Mouse (Mus musculus) embryonic fibroblast, embryonic 13.5 days (primary cell): ENCODE results near the gene Fblim1.

Experiments used
- CTCF ChIP-seq: IDR thresholded peaks from 2 replicates; pipeline ENCODE4 v1.5.1; 2011; ENCODE audit warnings: mild to moderate bottlenecking, control low read depth, low read length, moderate library complexity, borderline replicate concordance; ENCODE audit not compliant: insufficient read depth
- POLR2A ChIP-seq: IDR thresholded peaks from 2 replicates; pipeline ENCODE4 v1.6.1; 2011; ENCODE audit warnings: low read depth, mild to moderate bottlenecking, control low read depth, low read length, moderate library complexity

GRCm38 (mm10) chr4:141562281-141562680, 43.6 kb downstream of the Fblim1 start:
- TF ChIP-seq POLR2A, result no peak
- TF ChIP-seq CTCF, result no peak
